Mouse (Mus musculus) lung, postnatal 0 days (tissue): ENCODE measurements around the gene Tmem150a.

Source experiments
- CTCF ChIP-seq: IDR thresholded peaks from 2 replicates; pipeline ENCODE4 v1.5.1; 2016; ENCODE audit warnings: antibody characterized with exemption, mild to moderate bottlenecking
- EP300 ChIP-seq: IDR thresholded peaks from 2 replicates; pipeline ENCODE4 v1.6.1; 2016; ENCODE audit warnings: antibody characterized with exemption, mild to moderate bottlenecking, control low read depth

- TF ChIP-seq CTCF = no peak
- no peak for TF ChIP-seq EP300
Observed at GRCm38 (mm10) chr6:72374820-72375563, 19.7 kb downstream of the Tmem150a start.
